Mouse (Mus musculus) testis, adult 2 months (tissue): ENCODE results near the gene Tgfbr3.

Source experiments
- CTCF ChIP-seq: fragments of 200-500 bp; IDR thresholded peaks from 2 replicates; pipeline ENCODE4 v1.5.1; 2012; ENCODE audit warnings: low read depth, mild to moderate bottlenecking, inconsistent platforms, low read length, moderate library complexity; ENCODE audit not compliant: control insufficient read depth, insufficient read depth, insufficient replicate concordance
- POLR2A ChIP-seq: fragments of 200-500 bp; IDR thresholded peaks from 2 replicates; pipeline ENCODE4 v1.6.1; 2012; ENCODE audit warnings: low read depth, mild to moderate bottlenecking, inconsistent platforms, low read length, moderate library complexity; ENCODE audit not compliant: control insufficient read depth

DNA sequence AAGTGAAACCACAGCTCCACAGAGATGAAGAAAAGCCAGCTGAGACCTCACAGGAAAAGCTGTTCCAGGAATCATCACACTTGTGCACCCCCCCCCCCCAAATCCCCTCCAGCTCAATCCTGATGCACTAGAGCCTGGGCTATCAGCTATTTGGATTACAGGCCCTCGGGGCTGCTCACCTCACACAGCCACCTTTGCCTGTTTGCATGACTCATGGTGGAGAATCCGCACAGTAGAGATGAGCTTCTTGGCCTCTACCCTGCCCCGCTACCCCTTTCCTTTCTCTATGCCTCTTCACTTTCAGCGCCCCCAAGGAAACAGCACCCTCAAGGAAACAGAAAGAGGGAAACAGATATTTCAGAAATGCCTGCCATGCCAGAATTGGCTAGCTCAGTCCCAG lies 127.1 kb downstream of the Tgfbr3 start:
- TF ChIP-seq CTCF (no peak), POLR2A (no peak)
